Mouse (Mus musculus) kidney, adult 2 months (tissue): Measurements from ENCODE around the gene Moap1. TPM values are rescaled to one million over a fixed set of nuclear protein-coding genes. Genes with fewer than 3 reads are reported as not detected.
A peak's percentile ranks its signal among the peaks of the same experiment; 100 is the strongest.

ENCODE experiments used
- DNase-seq: peaks from one replicate; pipeline ENCODE4 v3.0.0; 2021
- H3K27ac ChIP-seq: fragments of 200-500 bp; 2 replicates; pipeline ENCODE4 v1.5.1; 2012; ENCODE audit warnings: low read depth, low read length, control low read depth, inconsistent platforms; ENCODE audit not compliant: insufficient read depth
- H3K27me3 ChIP-seq: fragments of 200-500 bp; replicated peaks from 2 replicates; pipeline ENCODE4 v1.6.1; 2012; ENCODE audit warnings: mild to moderate bottlenecking, moderate library complexity, low read length, inconsistent platforms; ENCODE audit not compliant: control insufficient read depth, insufficient read depth
- H3K36me3 ChIP-seq: fragments of 200-500 bp; 2 replicates; pipeline ENCODE4 v1.6.1; 2012; ENCODE audit warnings: mild to moderate bottlenecking, moderate library complexity, low read length, inconsistent platforms; ENCODE audit not compliant: control insufficient read depth, insufficient read depth
- H3K4me1 ChIP-seq: fragments of 200-500 bp; 2 replicates; pipeline ENCODE4 v1.6.1; 2011; ENCODE audit warnings: low read length; ENCODE audit not compliant: control insufficient read depth, insufficient read depth
- H3K4me3 ChIP-seq: fragments of 200-500 bp; 2 replicates; pipeline ENCODE4 v1.5.1; 2011; ENCODE audit warnings: mild to moderate bottlenecking, low read depth, low read length, control low read depth; ENCODE audit not compliant: insufficient read depth
- CTCF ChIP-seq: fragments of 200-500 bp; conservative IDR thresholded peaks from 2 replicates; pipeline ENCODE4 v1.5.1; 2011; ENCODE audit warnings: low read depth, mild to moderate bottlenecking, control low read depth, low read length, moderate library complexity, mixed read lengths; ENCODE audit not compliant: insufficient read depth, insufficient read length
- POLR2A ChIP-seq: fragments of 200-500 bp; IDR thresholded peaks from one replicate; pipeline ENCODE4 v1.6.1; 2011; ENCODE audit warnings: low read depth, low read length, control low read depth
- WGBS: fragments of 180-500 bp; shearing (Covaris S2); methylation state at CpG from one replicate; pipeline ENCODE4 v1.1.7; 2018; 5-methylcytosine and 5-hydroxymethylcytosine counted together
- polyA plus RNA-seq: library from polyadenylated mRNA; depleted of rRNA; stranded (reverse); fragments of >200 nt; gene quantifications from 2 replicates; pipeline ENCODE4 v1.2.3, GENCODE M21; 2012

The Moap1 gene
- polyA plus RNA-seq, 1 experiment = 0.74 TPM

GRCm38 (mm10) chr12:102757689-102758402, 14.4 kb upstream of the Moap1 start, which contains the start of the genes Gm28051, Gon7 and Ubr7:
Gene Gm28051, minus strand, starts transcription at chr12:102757765.
Gene Gon7, minus strand, starts transcription at chr12:102757803.
Gene Ubr7, plus strand, starts transcription at chr12:102757967.
- H3K27me3 ChIP-seq = no peaks in the 10 kb centered on the region
- WGBS = under 1% methylated on average over 73 of the region's 73 CpGs
- H3K27ac ChIP-seq = peak within 1 kb of the TSS; percentile 64
- DNase-seq = peak; percentile 98
- TF ChIP-seq CTCF = peak; percentile 34; the same call in 1 of the 2 replicates
- TF ChIP-seq POLR2A = no peak
- peaks cover 5% of the 10 kb centered on the region for H3K4me1 ChIP-seq
- peak within 1 kb of the TSS; percentile 96 for H3K4me3 ChIP-seq
- no peaks in the 10 kb centered on the region; the same call in 1 of the 2 replicates for H3K36me3 ChIP-seq

- WGBS = 1% methylated on average over 46 of the region's 46 CpGs
- TF ChIP-seq POLR2A (no peak), CTCF (no peak)
These were observed 13.7 kb upstream of the Moap1 start for GRCm38 (mm10) chr12:102757055-102757688.

GRCm38 (mm10) chr12:102756304-102756703, 12.8 kb upstream of the Moap1 start:
- no peak overlapping the region for H3K4me3 ChIP-seq
- H3K27me3 ChIP-seq = no peaks in the 10 kb centered on the region
- no peak for TF ChIP-seq POLR2A
- TF ChIP-seq CTCF = peak; percentile 26; the same call in 1 of the 2 replicates
- no peak overlapping the region for H3K27ac ChIP-seq
- no peaks in the 10 kb centered on the region for H3K36me3 ChIP-seq
- H3K4me1 ChIP-seq = peaks cover 5% of the 10 kb centered on the region
- WGBS = 79% methylated on average over 7 of the region's 7 CpGs
- no peak for DNase-seq

More at GRCm38 (mm10) chr12:102757055-102757688, 13.7 kb upstream of the Moap1 start:
- Histone ChIP-seq H3K27ac (peak overlapping the region; percentile 64), H3K27me3 (no peaks in the 10 kb centered on the region), H3K4me1 (peaks cover 5% of the 10 kb centered on the region), H3K36me3 (no peaks in the 10 kb centered on the region), H3K4me3 (peak overlapping the region; percentile 76)
- no peak for DNase-seq

- H3K27ac ChIP-seq = no peak overlapping the region
- peaks cover 6% of the 10 kb centered on the region for H3K4me1 ChIP-seq
- H3K27me3 ChIP-seq = no peaks in the 10 kb centered on the region
- no peaks in the 10 kb centered on the region for H3K36me3 ChIP-seq
- H3K4me3 ChIP-seq = no peak overlapping the region
- 55% methylated on average over 3 of the region's 3 CpGs for WGBS
- DNase-seq = no peak
- TF ChIP-seq POLR2A = no peak
- TF ChIP-seq CTCF = no peak
These were observed 4.8 kb upstream of the Moap1 start for GRCm38 (mm10) chr12:102748256-102748655.

GRCm38 (mm10) chr12:102744839-102745238, 1.4 kb upstream of the Moap1 start:
- no peak for DNase-seq
- 46% methylated on average over 6 of the region's 6 CpGs for WGBS
- no peak overlapping the region for H3K4me3 ChIP-seq

GRCm38 (mm10) chr12:102743036-102743588, 349 bp downstream of the Moap1 start:
- peaks cover 8% of the 10 kb centered on the region for H3K4me1 ChIP-seq
- TF ChIP-seq CTCF (no peak), POLR2A (no peak)
- 0% methylated on average over 33 of the region's 33 CpGs for WGBS
- H3K4me3 ChIP-seq = peak overlapping the region; percentile 98
- no peak for DNase-seq
- H3K27me3 ChIP-seq = no peaks in the 10 kb centered on the region
- H3K27ac ChIP-seq = peak overlapping the region; percentile 90
- H3K36me3 ChIP-seq = no peaks in the 10 kb centered on the region

More at GRCm38 (mm10) chr12:102744839-102745238, 1.4 kb upstream of the Moap1 start:
- Histone ChIP-seq H3K4me1 (peaks cover 8% of the 10 kb centered on the region), H3K27ac (no peak overlapping the region; the same call in none of the 2 replicates), H3K27me3 (no peaks in the 10 kb centered on the region), H3K36me3 (no peaks in the 10 kb centered on the region)
- TF ChIP-seq CTCF = no peak
- TF ChIP-seq POLR2A = no peak
